Mouse (Mus musculus) CH12.LX (cell line): ENCODE data around the gene Slc44a4. TPM values are rescaled to one million over a fixed set of nuclear protein-coding genes. Genes with fewer than 3 reads are reported as not detected.

Experiments
- DNase-seq: peaks from one replicate; pipeline ENCODE4 v3.0.0-alpha.2; 2013; ENCODE audit errors: extremely low read depth
- H3K27ac ChIP-seq: 2 replicates; pipeline ENCODE4 v1.5.1; 2012; ENCODE audit warnings: low read depth, mild to moderate bottlenecking, control low read depth, moderate library complexity; ENCODE audit not compliant: insufficient read depth
- H3K27me3 ChIP-seq: replicated peaks from 2 replicates; pipeline ENCODE3; 2012; ENCODE audit warnings: inconsistent platforms
- H3K36me3 ChIP-seq, 2 experiments: replicated peaks in 1 of 2; 2 replicates each; pipeline versions ENCODE3 to v1.6.1; 2012; ENCODE audit warnings: inconsistent platforms in 1 of 2, low read length in 1 of 2, mild to moderate bottlenecking in 1 of 2, mixed read lengths in 1 of 2, moderate library complexity in 1 of 2; ENCODE audit not compliant: control insufficient read depth in 1 of 2, insufficient read depth in 1 of 2
- H3K4me1 ChIP-seq, 2 experiments: 2 replicates each; pipeline ENCODE4 v1.6.1; 2012; ENCODE audit warnings: inconsistent platforms in 1 of 2, moderate library complexity in 1 of 2; ENCODE audit not compliant: insufficient read depth in 2 of 2, control insufficient read depth in 1 of 2
- H3K4me2 ChIP-seq: 2 replicates; pipeline ENCODE4 v1.6.1; 2012; ENCODE audit warnings: low read depth, mild to moderate bottlenecking, control low read depth; ENCODE audit not compliant: poor library complexity, insufficient read depth, severe bottlenecking
- H3K4me3 ChIP-seq, 3 experiments: fragments of 150-350 bp in 1 of 3; sonication (generic) in 1 of 3; replicated peaks in 1 of 3; 2 replicates each; pipeline versions ENCODE3 to v1.5.1; 2011 to 2012; ENCODE audit warnings: low read depth in 2 of 3, low read length in 2 of 3, mild to moderate bottlenecking in 2 of 3, moderate library complexity in 2 of 3, control low read depth in 1 of 3, improper control_type of control experiment in 1 of 3, inconsistent platforms in 1 of 3, mixed read lengths in 1 of 3; ENCODE audit not compliant: poor library complexity in 1 of 3
- H3K79me2 ChIP-seq: replicated peaks from 2 replicates; pipeline ENCODE4 v1.6.1; 2012; ENCODE audit warnings: mild to moderate bottlenecking, moderate library complexity; ENCODE audit not compliant: control insufficient read depth, poor library complexity, insufficient read depth, severe bottlenecking; ENCODE audit errors: extremely low read depth
- H3K9ac ChIP-seq: 2 replicates; pipeline ENCODE4 v1.6.1; 2012; ENCODE audit warnings: low read depth, mild to moderate bottlenecking, control low read depth, moderate library complexity; ENCODE audit not compliant: insufficient read depth
- H3K9me3 ChIP-seq: replicated peaks from 2 replicates; pipeline ENCODE3; 2012; ENCODE audit warnings: low read length, inconsistent platforms, mixed read lengths
- CHD2 ChIP-seq: IDR thresholded peaks from 2 replicates; pipeline ENCODE4 v1.6.1; 2011; ENCODE audit warnings: low read length, improper control_type of control experiment
- CTCF ChIP-seq, 2 experiments: IDR thresholded peaks in 1 of 2; conservative IDR thresholded peaks in 1 of 2; 2 replicates each; pipeline ENCODE4 v1.5.1; 2011 to 2012; ENCODE audit warnings: low read depth in 2 of 2, low read length in 2 of 2, improper control_type of control experiment in 1 of 2, inconsistent platforms in 1 of 2, mild to moderate bottlenecking in 1 of 2, moderate library complexity in 1 of 2
- E2F4 ChIP-seq: IDR thresholded peaks from 2 replicates; pipeline ENCODE4 v1.6.1; 2011; ENCODE audit warnings: low read depth, low read length, improper control_type of control experiment; ENCODE audit not compliant: insufficient replicate concordance
- ELF1 ChIP-seq: IDR thresholded peaks from 2 replicates; pipeline ENCODE4 v1.6.1; 2014; ENCODE audit warnings: low read depth, mild to moderate bottlenecking, inconsistent platforms, low read length, improper control_type of control experiment
- EP300 ChIP-seq: IDR thresholded peaks from 2 replicates; pipeline ENCODE4 v1.6.1; 2011; ENCODE audit warnings: low read length, improper control_type of control experiment
- IRF4 ChIP-seq: IDR thresholded peaks from 2 replicates; pipeline ENCODE4 v1.6.1; 2014; ENCODE audit warnings: low read depth, mild to moderate bottlenecking, inconsistent platforms, low read length, improper control_type of control experiment
- JUN ChIP-seq: IDR thresholded peaks from 2 replicates; pipeline ENCODE4 v1.6.1; 2011; ENCODE audit warnings: low read depth, mild to moderate bottlenecking, low read length, improper control_type of control experiment, moderate library complexity; ENCODE audit not compliant: insufficient read depth
- JUND ChIP-seq: conservative IDR thresholded peaks from 2 replicates; pipeline ENCODE4 v1.6.1; 2011; ENCODE audit warnings: low read depth, low read length, improper control_type of control experiment
- KAT2A ChIP-seq: IDR thresholded peaks from 2 replicates; pipeline ENCODE4 v1.6.1; 2012; ENCODE audit warnings: low read length, improper control_type of control experiment, inconsistent platforms; ENCODE audit not compliant: insufficient replicate concordance
- MAFK ChIP-seq: IDR thresholded peaks from 2 replicates; pipeline ENCODE4 v1.6.1; 2011; ENCODE audit warnings: low read length, improper control_type of control experiment; ENCODE audit not compliant: insufficient replicate concordance
- MAX ChIP-seq: IDR thresholded peaks from 2 replicates; pipeline ENCODE4 v1.6.1; 2011; ENCODE audit warnings: low read length, improper control_type of control experiment
- MXI1 ChIP-seq: IDR thresholded peaks from 2 replicates; pipeline ENCODE4 v1.6.1; 2011; ENCODE audit warnings: mild to moderate bottlenecking, low read depth, low read length, improper control_type of control experiment
- NELFE ChIP-seq: IDR thresholded peaks from 2 replicates; pipeline ENCODE4 v1.6.1; 2011; ENCODE audit warnings: low read depth, low read length, improper control_type of control experiment
- NRF1 ChIP-seq: IDR thresholded peaks from 2 replicates; pipeline ENCODE4 v1.6.1; 2014; ENCODE audit warnings: low read depth, mild to moderate bottlenecking, inconsistent platforms, low read length, improper control_type of control experiment, moderate library complexity
- PAX5 ChIP-seq: IDR thresholded peaks from 2 replicates; pipeline ENCODE4 v1.6.1; 2012; ENCODE audit warnings: low read length, inconsistent platforms, mixed read lengths
- POLR2A ChIP-seq: IDR thresholded peaks from 2 replicates; pipeline ENCODE4 v1.6.1; 2011; ENCODE audit warnings: low read depth, mild to moderate bottlenecking, improper control_type of control experiment, low read length
- POLR2AphosphoS2 ChIP-seq: IDR thresholded peaks from 2 replicates; pipeline ENCODE4 v1.6.1; 2011; ENCODE audit warnings: low read depth, low read length, improper control_type of control experiment
- SIN3A ChIP-seq: IDR thresholded peaks from 2 replicates; pipeline ENCODE4 v1.6.1; 2012; ENCODE audit warnings: low read length, improper control_type of control experiment, inconsistent platforms
- TBP ChIP-seq: conservative IDR thresholded peaks from 2 replicates; pipeline ENCODE4 v1.6.1; 2011; ENCODE audit warnings: low read depth, low read length, improper control_type of control experiment
- USF1 ChIP-seq: IDR thresholded peaks from 2 replicates; pipeline ENCODE4 v1.6.1; 2014; ENCODE audit warnings: low read depth, mild to moderate bottlenecking, inconsistent platforms, low read length, improper control_type of control experiment
- ZC3H11A ChIP-seq: IDR thresholded peaks from 2 replicates; pipeline ENCODE4 v1.6.1; 2012; ENCODE audit warnings: low read depth, mild to moderate bottlenecking, inconsistent platforms, low read length, improper control_type of control experiment
- ZMIZ1 ChIP-seq: IDR thresholded peaks from 2 replicates; pipeline ENCODE4 v1.6.1; 2012; ENCODE audit warnings: low read depth, mild to moderate bottlenecking, inconsistent platforms, low read length, improper control_type of control experiment
- ZNF384 ChIP-seq: IDR thresholded peaks from 2 replicates; pipeline ENCODE4 v1.6.1; 2012; ENCODE audit warnings: low read depth, low read length, improper control_type of control experiment, inconsistent platforms
- dilution Hi-C: fragments of 300-500 bp; cut with MboI; formaldehyde crosslinking; loops from 2 replicates; pipeline ENCODE4 v1.14.3; 2020; ENCODE audit warnings: low sequenced_read_pairs; ENCODE audit not compliant: extremely low pct_unique_long_range_greater_than_20kb, extremely low pct_ligation_motif_present
- in situ Hi-C: fragments of 300-500 bp; cut with MboI; formaldehyde crosslinking; loops from 3 replicates; pipeline ENCODE4 v1.14.3; 2019; ENCODE audit warnings: low sequenced_read_pairs, low pct_ligation_motif_present, low pct_unique_long_range_greater_than_20kb, mixed read lengths
- polyA plus RNA-seq: library from polyadenylated mRNA; unstranded; fragments of >175 nt; gene quantifications from 2 replicates; pipeline ENCODE4 v1.2.1, GENCODE M21; 2012; ENCODE audit warnings: low read depth; ENCODE audit not compliant: insufficient read length
- total RNA-seq, 2 experiments: library from RNA; depleted of rRNA; stranded (reverse); fragments of 300-350 nt in 1 of 2; fragments of >200 nt in 1 of 2; gene quantifications; 2 replicates each; pipeline ENCODE4 v1.2.3; 2012 to 2014

Slc44a4 gene
- total and polyA plus RNA-seq, 3 experiments: 0.55 to 1.4 (median 0.62) TPM

- H3K27me3 ChIP-seq: no peaks in the 10 kb centered on the region
- in situ Hi-C loops (no loop called here), dilution Hi-C loops (no loop called here)
- peak overlapping the region; percentile 97 for H3K9ac ChIP-seq
- peak overlapping the region; percentile 75 for H3K4me2 ChIP-seq
- DNase-seq: no peak
- H3K4me1 ChIP-seq: peaks cover 7 to 27% of the 10 kb centered on the region in 2 experiments
- TF ChIP-seq E2F4 (no peak), ELF1 (no peak), KAT2A (no peak), ZMIZ1 (0 out of 2 replicates have a peak, but pooled peaks have one; percentile 21), PAX5 (no peak)
- peaks cover 5% of the 10 kb centered on the region for H3K9me3 ChIP-seq
- H3K36me3 ChIP-seq: peaks cover 2 to 15% of the 10 kb centered on the region in 2 experiments
- peak overlapping the region; percentile 44 to 78 (median 64) for H3K4me3 ChIP-seq
- peaks cover 5% of the 10 kb centered on the region for H3K79me2 ChIP-seq
- H3K27ac ChIP-seq: 0 out of 2 replicates have a peak overlapping the region, but pooled peaks have one; percentile 5
Measured at GRCm38 (mm10) chr17:34894801-34895530, 19.3 kb upstream of the Slc44a4 start.

- H3K27me3 ChIP-seq: no peaks in the 10 kb centered on the region
- in situ Hi-C loops (no loop called here), dilution Hi-C loops (no loop called here)
- no peak overlapping the region for H3K4me3 ChIP-seq
- peaks cover 2 to 15% of the 10 kb centered on the region in 2 experiments for H3K36me3 ChIP-seq
- H3K9me3 ChIP-seq: peaks cover 5% of the 10 kb centered on the region
- H3K9ac ChIP-seq: no peak overlapping the region
- peaks cover 7 to 25% of the 10 kb centered on the region in 2 experiments for H3K4me1 ChIP-seq
- no peak for DNase-seq
- peaks cover 9% of the 10 kb centered on the region for H3K79me2 ChIP-seq
- no peak overlapping the region for H3K27ac ChIP-seq
- H3K4me2 ChIP-seq: no peak overlapping the region
- TF ChIP-seq NRF1 (no peak), POLR2A (no peak), USF1 (no peak), EP300 (no peak), SIN3A (no peak), JUND (no peak), MXI1 (no peak), MAX (no peak), CTCF (conservative IDR thresholded peaks at IDR 0.05 in 1 of 2, IDR thresholded peaks at IDR 0.05 in 1 of 2; ENCODE audit: low read depth in 2 of 2, low read length in 2 of 2) (no peak), NELFE (no peak), CHD2 (no peak), IRF4 (no peak), JUN (no peak), ZC3H11A (no peak), ZNF384 (no peak), TBP (no peak), MAFK (no peak), POLR2AphosphoS2 (no peak)
Measured at GRCm38 (mm10) chr17:34895724-34896123, 18.5 kb upstream of the Slc44a4 start.
